Mouse (Mus musculus) macrophage (primary cell): Measurements from ENCODE around the gene Cysrt1. TPM values are rescaled to one million over a fixed set of nuclear protein-coding genes. Genes with fewer than 3 reads are reported as not detected.
"Not testable (repeated sequence)": the region's sequence is repeated elsewhere in the genome, so short reads cannot be mapped to it uniquely, and the experiment has no call there.

Experiments
- H3K27ac ChIP-seq: fragments of 350-480 bp; formaldehyde crosslinking; 2 replicates; pipeline ENCODE4 v1.9.0; 2021
- H3K36me3 ChIP-seq: fragments of 350-480 bp; formaldehyde crosslinking; 2 replicates; pipeline ENCODE4 v1.9.0; 2021; ENCODE audit errors: inconsistent target
- H3K4me3 ChIP-seq: fragments of 350-480 bp; formaldehyde crosslinking; 2 replicates; pipeline ENCODE4 v1.9.0; 2021; ENCODE audit errors: inconsistent target
- H3K79me2 ChIP-seq: fragments of 350-480 bp; formaldehyde crosslinking; 2 replicates; pipeline ENCODE4 v1.9.0; 2021; ENCODE audit errors: inconsistent target
- WGBS: methylation state at CpG from one replicate; pipeline ENCODE4 v1.1.7; 2026; ENCODE audit warnings: inconsistent platforms; ENCODE audit not compliant: missing documents; 5-methylcytosine and 5-hydroxymethylcytosine counted together
- polyA plus RNA-seq: library from polyadenylated mRNA; stranded (reverse); fragments of 250-400 nt; gene quantifications from 3 replicates; pipeline ENCODE4 v1.2.4, GENCODE M21; 2018; ENCODE audit warnings: inconsistent platforms

Cysrt1 gene
- polyA plus RNA-seq, 1 experiment from 2014 or later: not detected

DNA sequence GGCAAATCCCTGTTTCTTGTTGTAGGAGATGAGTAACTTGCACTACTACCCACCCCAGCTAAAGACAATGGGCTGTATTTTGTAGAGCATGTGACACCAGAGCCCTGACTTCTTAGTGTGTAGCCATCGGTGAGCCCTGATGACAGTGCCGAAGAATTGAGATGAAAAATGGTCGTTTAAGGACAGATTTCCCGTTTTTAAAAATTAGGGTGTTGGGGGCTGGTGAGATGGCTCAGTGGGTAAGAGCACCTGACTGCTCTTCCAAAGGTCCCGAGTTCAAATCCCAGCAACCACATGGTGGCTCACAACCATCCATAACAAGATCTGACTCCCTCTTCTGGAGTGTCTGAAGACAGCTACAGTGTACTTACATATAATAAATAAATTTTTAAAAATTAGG, 15.0 kb upstream of the Cysrt1 start:
- H3K79me2 ChIP-seq: peaks cover 19% of the 10 kb centered on the region; the same call in 1 of the 2 replicates
- not testable (repeated sequence) for H3K36me3 ChIP-seq, H3K4me3 ChIP-seq, H3K27ac ChIP-seq
- WGBS: 72% methylated on average over 2 of the region's 5 CpGs

DNA sequence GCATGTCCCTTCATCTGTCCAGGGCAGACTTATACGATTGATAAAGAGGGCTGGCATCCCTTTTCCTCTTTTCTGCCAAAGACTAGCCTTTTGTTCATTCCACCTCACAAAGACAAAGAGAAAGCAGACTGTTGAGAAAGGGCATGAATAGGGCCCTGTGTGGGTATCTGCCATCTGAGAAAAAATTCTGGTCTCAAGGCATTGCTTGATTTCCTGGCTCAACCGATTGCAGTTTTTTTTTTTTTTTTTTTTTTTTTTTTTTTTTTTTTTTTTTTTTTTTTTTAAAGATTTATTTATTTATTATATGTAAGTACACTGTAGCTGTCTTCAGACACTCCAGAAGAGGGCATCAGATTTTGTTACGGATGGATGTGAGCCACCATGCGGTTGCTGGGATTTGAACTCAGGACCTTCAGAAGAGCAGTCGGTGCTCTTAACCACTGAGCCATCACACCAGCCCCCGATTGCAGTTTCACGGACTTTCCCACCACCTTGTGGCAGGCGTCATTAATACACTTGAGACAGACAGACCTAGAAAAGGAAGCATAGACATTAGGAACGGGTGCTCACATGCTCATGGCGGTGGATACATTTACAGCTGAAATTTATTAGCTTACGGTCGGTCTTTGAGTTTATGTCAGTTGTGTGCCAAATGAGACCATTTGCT, 14.3 kb upstream of the Cysrt1 start:
- H3K36me3 ChIP-seq, H3K27ac ChIP-seq: not testable (repeated sequence)
- Histone ChIP-seq H3K4me3 (peak overlapping the region; percentile 90), H3K79me2 (peaks cover 19% of the 10 kb centered on the region; the same call in 1 of the 2 replicates)
- 36% methylated on average over 10 of the region's 12 CpGs for WGBS

DNA sequence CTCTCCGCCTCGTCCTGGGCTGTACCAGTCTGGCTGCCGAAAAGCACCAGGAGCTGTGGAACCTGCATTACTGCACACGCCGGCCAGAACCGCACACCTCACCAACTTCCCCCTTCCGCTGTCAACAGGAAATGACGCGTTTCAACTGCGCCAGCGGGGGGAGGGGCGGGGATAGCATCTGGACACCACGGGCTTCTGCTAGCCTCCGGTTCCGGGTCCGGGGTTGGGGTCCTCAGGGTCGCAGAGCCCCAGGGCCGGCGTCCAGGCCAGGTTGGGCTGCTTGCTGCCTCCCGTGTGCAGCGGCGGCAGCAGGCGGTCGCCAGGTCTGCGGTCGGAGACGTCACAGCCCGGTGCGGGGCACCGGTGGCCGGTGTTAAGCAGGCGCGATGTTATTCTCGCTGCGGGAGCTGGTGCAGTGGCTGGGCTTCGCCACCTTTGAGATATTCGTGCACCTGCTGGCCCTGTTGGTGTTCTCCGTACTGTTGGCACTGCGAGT, 13.1 kb upstream of the Cysrt1 start, which contains the start of gene Tmem203:
Gene Tmem203, plus strand, starts transcription at position 156 of the 496 bp plus-strand sequence.
- H3K4me3 ChIP-seq: peak within 1 kb of the TSS; percentile 90
- under 1% methylated on average over 39 of the region's 39 CpGs for WGBS
- peaks cover 15% of the 10 kb centered on the region for H3K36me3 ChIP-seq
- H3K27ac ChIP-seq: peak within 1 kb of the TSS; percentile 38
- peaks cover 19% of the 10 kb centered on the region; the same call in 1 of the 2 replicates for H3K79me2 ChIP-seq

DNA sequence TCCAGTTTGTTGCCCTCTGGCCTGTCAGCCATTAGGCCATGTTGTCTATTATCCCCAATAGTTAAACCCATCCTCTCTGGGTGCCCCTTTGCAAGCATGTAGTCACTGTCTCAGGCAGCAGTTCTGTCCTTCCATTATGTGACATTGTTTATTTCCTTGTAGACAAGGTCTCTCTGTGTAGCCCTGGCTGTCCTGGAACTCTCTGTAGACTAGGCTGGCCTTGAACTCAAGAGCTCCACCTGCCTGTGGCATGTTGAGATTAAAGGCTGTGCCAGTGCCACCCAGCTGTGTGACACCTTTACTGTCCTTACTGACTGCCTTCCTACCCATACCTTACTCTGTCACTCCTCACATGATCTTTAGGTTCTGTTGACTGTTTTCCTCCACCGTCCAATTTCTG, 10.1 kb upstream of the Cysrt1 start:
- peaks cover 19% of the 10 kb centered on the region; the same call in 1 of the 2 replicates for H3K79me2 ChIP-seq
- H3K36me3 ChIP-seq: peaks cover 45% of the 10 kb centered on the region
- H3K27ac ChIP-seq: no peak overlapping the region
- no peak overlapping the region for H3K4me3 ChIP-seq
- 82% methylated on average over 1 of the region's 1 CpGs for WGBS

GRCm38 (mm10) chr2:25246183-25247072, 4.2 kb upstream of the Cysrt1 start, which contains the start of gene AL732309.1:
AL732309.1 (minus strand) TSS chr2:25246863.
- H3K79me2 ChIP-seq: no peaks in the 10 kb centered on the region
- H3K27ac ChIP-seq: no peak within 1 kb of the TSS
- no peak within 1 kb of the TSS for H3K4me3 ChIP-seq
- H3K36me3 ChIP-seq: peaks cover 49% of the 10 kb centered on the region
- 86% methylated on average over 10 of the region's 10 CpGs for WGBS

GRCm38 (mm10) chr2:25244144-25244543, 1.9 kb upstream of the Cysrt1 start:
- Histone ChIP-seq H3K27ac (no peak overlapping the region), H3K79me2 (no peaks in the 10 kb centered on the region), H3K36me3 (peaks cover 26% of the 10 kb centered on the region; the same call in 1 of the 2 replicates), H3K4me3 (no peak overlapping the region)
- WGBS: 92% methylated on average over 4 of the region's 4 CpGs

- H3K36me3 ChIP-seq: peaks cover 18% of the 10 kb centered on the region; the same call in 1 of the 2 replicates
- WGBS: 91% methylated on average over 8 of the region's 8 CpGs
- no peak overlapping the region for H3K27ac ChIP-seq
- no peaks in the 10 kb centered on the region for H3K79me2 ChIP-seq
- no peak overlapping the region for H3K4me3 ChIP-seq
These were observed 1.1 kb upstream of the Cysrt1 start for GRCm38 (mm10) chr2:25243342-25243741.

- no peak overlapping the region for H3K4me3 ChIP-seq
- H3K36me3 ChIP-seq: peaks cover 2% of the 10 kb centered on the region; the same call in 1 of the 2 replicates
- no peaks in the 10 kb centered on the region for H3K79me2 ChIP-seq
- 29% methylated on average over 6 of the region's 6 CpGs for WGBS
- H3K27ac ChIP-seq: no peak overlapping the region
These were observed 845 bp downstream of the Cysrt1 start for GRCm38 (mm10) chr2:25241438-25241775.

GRCm38 (mm10) chr2:25240723-25241437, 1.4 kb downstream of the Cysrt1 start:
- Histone ChIP-seq H3K79me2 (no peaks in the 10 kb centered on the region), H3K27ac (no peak overlapping the region), H3K36me3 (no peaks in the 10 kb centered on the region), H3K4me3 (peak overlapping the region; percentile 15; the same call in 1 of the 2 replicates)
- 2% methylated on average over 29 of the region's 29 CpGs for WGBS

GRCm38 (mm10) chr2:25240310-25240709, 1.9 kb downstream of the Cysrt1 start:
- Histone ChIP-seq H3K79me2 (no peaks in the 10 kb centered on the region), H3K36me3 (no peaks in the 10 kb centered on the region), H3K4me3 (peak overlapping the region; percentile 15; the same call in 1 of the 2 replicates), H3K27ac (no peak overlapping the region)
- WGBS: 64% methylated on average over 8 of the region's 8 CpGs

DNA sequence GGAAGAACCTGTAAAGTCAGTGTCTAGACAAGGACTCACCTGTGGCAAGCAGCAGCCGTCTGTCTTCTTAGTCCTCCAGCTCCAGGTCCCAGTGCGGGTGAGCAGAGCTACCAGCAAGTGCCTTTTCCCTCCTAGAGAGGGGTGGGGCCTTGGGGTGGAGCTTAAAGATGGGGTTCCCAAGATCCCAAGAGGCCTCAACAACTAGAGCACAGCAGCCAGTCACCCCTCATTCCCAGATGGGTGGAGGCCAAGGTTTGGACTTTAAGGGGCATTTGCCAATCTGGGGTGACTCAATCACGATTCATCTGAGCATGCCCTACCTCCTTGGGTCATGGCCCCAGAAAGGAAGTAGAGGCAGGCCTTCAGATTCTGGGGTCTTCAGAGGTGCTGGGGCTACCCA, 2.5 kb downstream of the Cysrt1 start:
- Histone ChIP-seq H3K27ac (no peak overlapping the region), H3K4me3 (no peak overlapping the region), H3K36me3 (no peaks in the 10 kb centered on the region), H3K79me2 (no peaks in the 10 kb centered on the region)
- WGBS: 79% methylated on average over 3 of the region's 3 CpGs

- Histone ChIP-seq H3K4me3 (no peak overlapping the region), H3K36me3 (no peaks in the 10 kb centered on the region), H3K79me2 (no peaks in the 10 kb centered on the region), H3K27ac (no peak overlapping the region)
These were observed 4.1 kb downstream of the Cysrt1 start for GRCm38 (mm10) chr2:25238106-25238505.

DNA sequence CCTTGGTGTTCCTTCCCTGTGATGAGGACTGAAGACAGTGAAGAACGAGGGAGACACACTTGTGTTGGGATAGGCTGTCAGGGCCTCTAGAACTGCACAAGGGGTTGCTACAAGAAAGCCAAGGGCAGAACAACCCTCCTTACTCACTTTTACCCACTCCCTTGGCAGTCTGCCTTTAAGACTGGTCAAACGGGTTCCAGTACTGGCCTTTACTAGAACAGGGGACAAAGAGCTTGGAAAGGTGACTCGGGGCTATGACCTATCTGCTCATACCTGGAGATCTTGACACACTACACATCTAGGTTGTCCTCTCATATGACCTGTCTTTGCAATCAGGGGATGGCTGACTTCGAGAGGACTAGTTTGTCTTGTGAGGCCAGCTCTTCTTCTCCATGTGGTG, 4.7 kb downstream of the Cysrt1 start:
- Histone ChIP-seq H3K27ac (no peak overlapping the region), H3K79me2 (no peaks in the 10 kb centered on the region), H3K4me3 (no peak overlapping the region), H3K36me3 (no peaks in the 10 kb centered on the region)
- 86% methylated on average over 4 of the region's 4 CpGs for WGBS

GRCm38 (mm10) chr2:25236614-25237013, 5.6 kb downstream of the Cysrt1 start, which contains the start of gene Rnf224:
Rnf224 (minus strand) TSS chr2:25236787.
- no peaks in the 10 kb centered on the region for H3K79me2 ChIP-seq
- no peak within 1 kb of the TSS for H3K4me3 ChIP-seq
- H3K27ac ChIP-seq: no peak within 1 kb of the TSS
- no peaks in the 10 kb centered on the region for H3K36me3 ChIP-seq
- 87% methylated on average over 8 of the region's 8 CpGs for WGBS
